Mouse (Mus musculus): ENCODE data around the gene Ndufb5. TPM values are rescaled to one million over a fixed set of nuclear protein-coding genes. Genes with fewer than 3 reads are reported as not detected.
"Not testable (repeated sequence)": the region's sequence is repeated elsewhere in the genome, so short reads cannot be mapped to it uniquely, and the experiment has no call there.

Ndufb5 gene
- polyA plus RNA-seq, 1 experiment from 2014 or later: 401 TPM

DNA sequence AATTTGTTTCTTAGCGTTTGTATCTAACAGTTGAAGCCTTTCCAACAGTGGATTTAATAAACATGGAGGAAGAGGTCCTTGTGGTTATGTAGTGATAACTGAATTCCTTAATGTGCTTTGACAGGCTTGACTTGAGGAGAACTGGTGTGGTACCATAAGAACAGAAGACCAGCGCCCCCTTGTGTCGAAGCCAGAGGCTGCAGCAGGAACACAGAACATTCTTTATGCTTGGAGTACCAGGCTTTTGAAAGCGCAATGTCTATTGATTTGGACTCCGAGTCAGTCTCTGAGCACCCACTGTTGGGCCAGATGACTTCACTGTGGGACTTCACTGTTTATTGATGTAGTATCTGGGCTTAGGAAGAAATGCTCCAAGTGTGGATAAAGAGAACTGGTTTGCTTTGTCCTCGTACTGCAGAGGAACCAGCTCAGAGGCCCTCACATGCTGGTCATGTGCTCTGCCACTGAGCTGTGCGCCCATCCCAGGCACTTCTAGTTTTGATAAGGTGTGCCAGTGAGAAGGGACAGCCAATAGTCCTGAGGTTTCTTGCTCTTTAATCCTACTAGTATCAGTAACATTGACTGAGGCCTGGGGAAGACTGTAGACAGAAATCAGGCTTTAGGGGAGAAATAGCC, 38.4 kb upstream of the Ndufb5 start:
- peak; percentile 83 for ATAC-seq
- WGBS: 27% methylated on average over 7 of the region's 7 CpGs
- no peak overlapping the region for H3K27ac ChIP-seq (ENCODE audit: low read length)
- H3K4me1 ChIP-seq (ENCODE audit: control insufficient read depth, insufficient read depth, low read length): no peaks in the 10 kb centered on the region
- H3K27me3 ChIP-seq (replicated peaks; ENCODE audit: control insufficient read depth, insufficient read depth, low read length): no peaks in the 10 kb centered on the region
- no peak overlapping the region for H3K4me3 ChIP-seq (ENCODE audit: low read length)
- no peaks in the 10 kb centered on the region for H3K36me3 ChIP-seq (ENCODE audit: control insufficient read depth, insufficient read depth, low read length)
- no peak overlapping the region for H3K4me2 ChIP-seq (ENCODE audit: low read depth, low read length)
- H3K9me3 ChIP-seq (ENCODE audit: control insufficient read depth, low read length): no peaks in the 10 kb centered on the region
- peak overlapping the region; percentile 8; the same call in 1 of the 2 replicates for H3K9ac ChIP-seq (ENCODE audit: low read depth, low read length)

DNA sequence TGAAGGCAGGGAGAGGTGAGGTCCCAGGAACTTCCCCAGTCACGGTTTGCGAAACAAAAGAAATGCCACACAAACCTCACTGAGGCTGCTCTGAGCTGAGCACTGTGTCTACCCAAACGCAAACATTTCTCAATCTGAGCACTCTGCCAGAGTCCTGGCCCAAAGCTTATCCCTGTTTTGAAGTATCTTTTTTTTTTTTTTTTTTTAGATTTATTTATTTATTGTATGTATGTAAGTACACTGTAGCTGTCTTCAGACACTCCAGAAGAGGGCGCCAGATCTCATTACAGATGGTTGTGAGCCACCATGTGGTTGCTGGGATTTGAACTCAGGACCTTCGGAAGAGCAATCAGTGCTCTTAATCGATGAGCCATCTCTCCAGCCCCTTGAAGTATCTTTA, 32.8 kb upstream of the Ndufb5 start:
- H3K4me1 ChIP-seq (ENCODE audit: control insufficient read depth, insufficient read depth, low read length); H3K4me3 ChIP-seq (ENCODE audit: low read length); H3K27me3 ChIP-seq (replicated peaks; ENCODE audit: control insufficient read depth, insufficient read depth, low read length); H3K4me2 ChIP-seq (ENCODE audit: low read depth, low read length); H3K27ac ChIP-seq (ENCODE audit: low read length); ATAC-seq; H3K9me3 ChIP-seq (ENCODE audit: control insufficient read depth, low read length); H3K36me3 ChIP-seq (ENCODE audit: control insufficient read depth, insufficient read depth, low read length); H3K9ac ChIP-seq (ENCODE audit: low read depth, low read length): not testable (repeated sequence)
- 88% methylated on average over 6 of the region's 6 CpGs for WGBS

DNA sequence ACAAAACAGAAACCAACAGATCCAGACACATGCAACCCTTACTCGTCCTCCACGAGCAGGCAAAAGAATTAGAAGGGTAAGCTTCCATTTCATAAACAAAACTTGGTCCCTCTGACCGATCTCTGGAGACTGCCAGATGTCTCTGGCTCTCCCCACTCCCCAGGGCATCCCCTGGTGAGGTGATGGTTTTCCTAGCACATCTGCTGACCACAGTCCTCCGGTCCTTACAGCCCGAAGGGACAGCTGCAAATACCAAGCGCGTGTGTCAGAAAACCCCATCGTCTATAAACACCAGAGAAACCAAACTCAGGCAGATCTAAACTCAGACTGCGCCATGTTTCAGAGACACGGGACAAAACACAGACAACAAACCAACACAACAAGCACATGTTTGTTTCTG, 32.2 kb upstream of the Ndufb5 start:
- H3K36me3 ChIP-seq (ENCODE audit: control insufficient read depth, insufficient read depth, low read length); H3K27me3 ChIP-seq (replicated peaks; ENCODE audit: control insufficient read depth, insufficient read depth, low read length); H3K4me1 ChIP-seq (ENCODE audit: control insufficient read depth, insufficient read depth, low read length); H3K4me3 ChIP-seq (ENCODE audit: low read length); H3K27ac ChIP-seq (ENCODE audit: low read length); H3K9me3 ChIP-seq (ENCODE audit: control insufficient read depth, low read length); H3K4me2 ChIP-seq (ENCODE audit: low read depth, low read length); ATAC-seq; H3K9ac ChIP-seq (ENCODE audit: low read depth, low read length): not testable (repeated sequence)
- WGBS: 83% methylated on average over 10 of the region's 10 CpGs

DNA sequence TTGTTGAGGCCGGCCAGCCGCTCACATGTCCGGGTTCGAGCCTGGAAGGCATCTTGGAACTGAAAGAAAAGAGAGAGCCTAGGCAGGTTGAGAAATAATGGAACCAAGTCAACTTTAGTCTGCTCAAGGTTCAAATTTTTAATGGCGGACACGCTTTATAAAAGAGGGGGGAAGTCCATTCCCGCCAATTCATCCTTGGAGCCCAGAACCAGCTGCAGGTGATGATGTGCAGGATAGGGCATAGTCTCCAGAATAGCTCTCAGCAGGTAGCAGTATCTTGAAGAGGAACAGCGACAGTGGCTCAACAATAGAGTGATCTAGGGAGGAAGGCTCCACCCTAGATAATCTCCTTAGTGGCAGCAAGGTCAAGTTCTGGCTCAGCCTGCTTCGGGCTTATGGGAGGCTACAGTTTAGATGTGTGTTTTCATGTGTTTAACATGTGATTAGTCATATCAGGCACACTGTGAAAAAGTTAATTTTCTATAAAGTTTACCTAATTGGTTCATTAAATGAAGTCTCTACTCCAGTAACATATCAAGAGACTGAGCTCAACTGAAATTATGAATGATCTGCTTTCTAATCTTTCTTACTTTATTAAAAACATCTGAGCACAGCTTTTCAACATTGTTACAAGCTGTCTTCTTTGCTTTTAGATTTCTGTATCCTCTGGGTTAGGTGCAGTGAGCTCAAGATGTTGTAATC, 31.0 kb upstream of the Ndufb5 start, which contains the start of gene Actl6a:
Actl6a (plus strand) TSS at position 652 of the 702 bp plus-strand sequence.
- ATAC-seq; H3K9me3 ChIP-seq (ENCODE audit: control insufficient read depth, low read length); H3K4me2 ChIP-seq (ENCODE audit: low read depth, low read length); H3K27ac ChIP-seq (ENCODE audit: low read length); H3K4me3 ChIP-seq (ENCODE audit: low read length); H3K36me3 ChIP-seq (ENCODE audit: control insufficient read depth, insufficient read depth, low read length); H3K27me3 ChIP-seq (replicated peaks; ENCODE audit: control insufficient read depth, insufficient read depth, low read length); H3K9ac ChIP-seq (ENCODE audit: low read depth, low read length); H3K4me1 ChIP-seq (ENCODE audit: control insufficient read depth, insufficient read depth, low read length): not testable (repeated sequence)
- WGBS: 82% methylated on average over 9 of the region's 9 CpGs

DNA sequence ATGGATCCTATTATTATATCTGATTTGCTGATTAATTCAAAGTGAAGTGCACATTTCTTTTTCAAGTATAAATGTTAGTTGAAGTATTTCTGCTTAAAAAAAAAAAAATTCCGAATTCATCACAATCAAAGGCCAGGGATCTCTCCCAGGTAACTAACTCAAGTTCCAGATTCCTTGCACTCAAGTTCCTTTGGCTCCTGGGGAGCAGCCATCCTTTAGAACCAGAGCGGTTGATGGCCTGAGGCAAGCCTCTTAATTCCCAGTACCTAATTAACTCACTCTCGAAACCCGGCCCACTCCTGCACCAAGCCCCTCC, 28.8 kb upstream of the Ndufb5 start:
- ATAC-seq: no peak
- peaks cover 8% of the 10 kb centered on the region; the same call in 1 of the 2 replicates for H3K36me3 ChIP-seq (ENCODE audit: control insufficient read depth, insufficient read depth, low read length)
- peak overlapping the region; percentile 53; the same call in 1 of the 2 replicates for H3K9ac ChIP-seq (ENCODE audit: low read depth, low read length)
- no peak overlapping the region for H3K27ac ChIP-seq (ENCODE audit: low read length)
- H3K9me3 ChIP-seq (ENCODE audit: control insufficient read depth, low read length): no peaks in the 10 kb centered on the region
- H3K4me3 ChIP-seq (ENCODE audit: low read length): peak overlapping the region; percentile 95
- peaks cover 7% of the 10 kb centered on the region for H3K4me1 ChIP-seq (ENCODE audit: control insufficient read depth, insufficient read depth, low read length)
- H3K27me3 ChIP-seq (replicated peaks; ENCODE audit: control insufficient read depth, insufficient read depth, low read length): no peaks in the 10 kb centered on the region
- peak overlapping the region; percentile 58 for H3K4me2 ChIP-seq (ENCODE audit: low read depth, low read length)
- WGBS: 5% methylated on average over 4 of the region's 4 CpGs

DNA sequence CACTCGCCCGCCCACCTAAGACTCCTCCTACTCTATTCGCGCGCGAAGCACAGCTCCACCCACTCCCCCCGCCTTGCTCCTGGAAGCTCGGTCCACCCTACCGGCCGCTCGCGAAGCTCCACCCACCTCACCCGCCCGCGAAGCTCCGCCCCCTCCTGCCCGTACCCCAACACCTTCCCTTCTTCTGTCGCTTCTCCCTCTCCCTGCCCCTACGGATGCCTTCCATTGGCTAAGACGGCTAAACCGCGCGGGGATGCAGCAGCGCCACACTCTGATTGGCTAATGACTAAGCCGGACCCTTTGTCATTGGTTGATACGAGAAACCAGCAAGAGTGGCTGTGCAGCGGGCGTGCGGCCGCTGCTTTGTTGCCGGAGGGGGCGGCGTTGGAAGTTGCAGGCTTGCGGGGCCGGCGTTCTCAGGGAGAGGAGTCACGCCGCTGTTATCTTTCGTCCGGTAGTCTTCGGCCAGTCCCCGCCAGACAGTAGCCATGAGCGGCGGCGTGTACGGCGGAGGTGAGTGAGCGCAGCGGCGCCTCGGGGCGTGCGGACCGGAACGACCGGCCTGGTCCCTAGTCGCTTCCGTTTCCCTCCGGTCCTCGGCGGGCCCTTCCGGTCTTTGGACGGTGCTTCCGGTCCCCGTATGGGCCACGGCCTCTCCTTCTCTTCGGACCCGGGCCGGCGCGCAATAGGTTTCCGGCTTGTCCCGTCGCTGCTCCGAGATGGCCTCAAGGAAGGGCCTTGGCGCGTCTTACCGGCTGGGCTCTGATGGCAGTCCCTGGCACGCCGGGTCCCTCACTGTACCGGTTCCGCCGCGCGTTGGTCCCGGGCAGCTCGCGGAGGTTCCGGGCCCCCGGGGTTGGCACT, 28.2 kb upstream of the Ndufb5 start:
- Histone ChIP-seq H3K27me3 (replicated peaks; ENCODE audit: control insufficient read depth, insufficient read depth, low read length) (no peaks in the 10 kb centered on the region), H3K4me3 (ENCODE audit: low read length) (peak overlapping the region; percentile 95), H3K27ac (ENCODE audit: low read length) (peak overlapping the region; percentile 76), H3K9me3 (ENCODE audit: control insufficient read depth, low read length) (no peaks in the 10 kb centered on the region), H3K9ac (ENCODE audit: low read depth, low read length) (peak overlapping the region; percentile 95), H3K4me2 (ENCODE audit: low read depth, low read length) (peak overlapping the region; percentile 77), H3K36me3 (ENCODE audit: control insufficient read depth, insufficient read depth, low read length) (peaks cover 11% of the 10 kb centered on the region; the same call in 1 of the 2 replicates), H3K4me1 (ENCODE audit: control insufficient read depth, insufficient read depth, low read length) (peaks cover 7% of the 10 kb centered on the region)
- peak; percentile 100 for ATAC-seq
- WGBS: under 1% methylated on average over 90 of the region's 90 CpGs

GRCm38 (mm10) chr3:32709388-32709787, 27.4 kb upstream of the Ndufb5 start:
- H3K36me3 ChIP-seq (ENCODE audit: control insufficient read depth, insufficient read depth, low read length): peaks cover 11% of the 10 kb centered on the region; the same call in 1 of the 2 replicates
- no peaks in the 10 kb centered on the region for H3K27me3 ChIP-seq (replicated peaks; ENCODE audit: control insufficient read depth, insufficient read depth, low read length)
- 6% methylated on average over 9 of the region's 9 CpGs for WGBS
- H3K27ac ChIP-seq (ENCODE audit: low read length): peak overlapping the region; percentile 76
- H3K4me1 ChIP-seq (ENCODE audit: control insufficient read depth, insufficient read depth, low read length): peaks cover 7% of the 10 kb centered on the region
- H3K9me3 ChIP-seq (ENCODE audit: control insufficient read depth, low read length): no peaks in the 10 kb centered on the region
- H3K4me2 ChIP-seq (ENCODE audit: low read depth, low read length): peak overlapping the region; percentile 77
- peak overlapping the region; percentile 95 for H3K4me3 ChIP-seq (ENCODE audit: low read length)
- peak overlapping the region; percentile 95 for H3K9ac ChIP-seq (ENCODE audit: low read depth, low read length)
- ATAC-seq: no peak

- H3K9ac ChIP-seq (ENCODE audit: low read depth, low read length): no peak overlapping the region
Observed at GRCm38 (mm10) chr3:32713711-32714110, 23.1 kb upstream of the Ndufb5 start.

DNA sequence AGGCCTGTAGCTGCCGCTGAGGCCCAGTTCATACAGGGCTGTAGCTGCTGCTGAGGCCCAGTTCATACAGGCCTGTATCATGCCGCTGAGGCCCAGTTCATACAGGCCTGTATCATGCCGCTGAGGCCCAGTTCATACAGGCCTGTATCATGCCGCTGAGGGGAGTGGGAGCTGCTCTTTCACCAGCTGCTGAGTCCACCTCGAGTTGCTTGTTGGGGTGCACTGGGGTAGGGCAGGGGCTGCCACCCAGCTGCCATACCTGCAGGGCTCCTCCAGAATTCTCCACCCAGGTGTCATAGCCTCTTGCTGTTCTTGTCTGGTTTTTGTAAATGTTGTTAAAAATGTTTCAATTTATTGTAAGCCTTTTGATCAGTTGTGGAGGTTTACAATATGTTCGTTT, 19.4 kb upstream of the Ndufb5 start:
- H3K9me3 ChIP-seq (ENCODE audit: control insufficient read depth, low read length); H3K27ac ChIP-seq (ENCODE audit: low read length); H3K4me2 ChIP-seq (ENCODE audit: low read depth, low read length); ATAC-seq; H3K4me3 ChIP-seq (ENCODE audit: low read length); H3K9ac ChIP-seq (ENCODE audit: low read depth, low read length); H3K27me3 ChIP-seq (replicated peaks; ENCODE audit: control insufficient read depth, insufficient read depth, low read length); H3K4me1 ChIP-seq (ENCODE audit: control insufficient read depth, insufficient read depth, low read length): not testable (repeated sequence)
- 91% methylated on average over 6 of the region's 6 CpGs for WGBS
- peaks cover 20% of the 10 kb centered on the region for H3K36me3 ChIP-seq (ENCODE audit: control insufficient read depth, insufficient read depth, low read length)

More at GRCm38 (mm10) chr3:32713711-32714110, 23.1 kb upstream of the Ndufb5 start:
- peaks cover 18% of the 10 kb centered on the region for H3K36me3 ChIP-seq (ENCODE audit: control insufficient read depth, insufficient read depth, low read length)
- ATAC-seq: no peak
- no peak overlapping the region for H3K27ac ChIP-seq (ENCODE audit: low read length)
- H3K4me2 ChIP-seq (ENCODE audit: low read depth, low read length): no peak overlapping the region
- H3K4me1 ChIP-seq (ENCODE audit: control insufficient read depth, insufficient read depth, low read length): peaks cover 7% of the 10 kb centered on the region
- no peaks in the 10 kb centered on the region for H3K27me3 ChIP-seq (replicated peaks; ENCODE audit: control insufficient read depth, insufficient read depth, low read length)
- no peak overlapping the region for H3K4me3 ChIP-seq (ENCODE audit: low read length)
- WGBS: 88% methylated on average over 3 of the region's 3 CpGs
- no peaks in the 10 kb centered on the region for H3K9me3 ChIP-seq (ENCODE audit: control insufficient read depth, low read length)
